Mouse (Mus musculus): ENCODE data around the gene Pafah2.

The Pafah2 gene

GRCm38 (mm10) chr4:134395977-134396825, at the start of gene Pafah2:
Pafah2 (plus strand) TSS chr4:134396320.
- DNase-seq (ENCODE audit: low spot score) = peak; percentile 72

DNA sequence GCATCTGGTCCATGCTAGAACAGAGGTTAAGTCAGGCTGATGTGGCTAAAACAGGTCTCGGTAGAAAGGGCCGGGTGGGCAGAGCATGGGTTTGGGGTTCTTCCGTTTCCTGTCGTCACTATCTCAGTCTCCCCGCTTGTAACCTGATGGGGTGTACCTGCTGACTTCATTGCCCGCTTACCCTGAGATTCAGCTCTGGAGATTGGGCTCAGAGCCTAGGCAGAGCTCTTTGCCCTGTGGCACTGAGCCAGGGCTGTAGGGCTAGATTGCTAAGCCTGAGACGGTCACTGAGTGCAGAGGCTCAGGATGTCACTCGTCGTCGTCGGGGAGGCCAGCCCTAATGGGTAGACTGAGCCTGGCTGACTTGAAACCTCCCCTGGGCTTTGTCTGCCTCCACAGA, 48.0 kb upstream of the Pafah2 start:
- DNase-seq (ENCODE audit: low spot score) = no peak

DNA sequence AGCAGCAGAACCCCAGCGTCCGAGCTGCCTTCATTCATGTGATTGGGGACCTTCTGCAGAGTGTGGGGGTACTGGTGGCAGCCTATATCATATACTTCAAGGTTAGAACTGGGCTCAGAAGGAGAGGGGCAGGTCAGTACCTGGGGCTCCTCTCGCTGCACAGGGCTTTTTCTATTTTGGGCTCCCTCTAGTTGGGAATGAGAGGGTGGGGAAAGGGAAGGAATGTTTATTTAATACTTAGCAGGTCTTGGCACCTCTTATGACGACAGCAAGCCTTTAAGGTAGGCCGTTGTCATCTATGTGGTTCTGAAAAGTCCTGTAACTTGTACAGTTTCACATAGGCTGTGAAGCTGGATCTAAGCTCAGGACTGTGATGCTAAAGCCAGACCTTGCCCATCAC, 47.6 kb upstream of the Pafah2 start:
- DNase-seq (ENCODE audit: low spot score) = no peak

GRCm38 (mm10) chr4:134349829-134350228, 46.3 kb upstream of the Pafah2 start:
- DNase-seq (ENCODE audit: low spot score) = no peak

DNA sequence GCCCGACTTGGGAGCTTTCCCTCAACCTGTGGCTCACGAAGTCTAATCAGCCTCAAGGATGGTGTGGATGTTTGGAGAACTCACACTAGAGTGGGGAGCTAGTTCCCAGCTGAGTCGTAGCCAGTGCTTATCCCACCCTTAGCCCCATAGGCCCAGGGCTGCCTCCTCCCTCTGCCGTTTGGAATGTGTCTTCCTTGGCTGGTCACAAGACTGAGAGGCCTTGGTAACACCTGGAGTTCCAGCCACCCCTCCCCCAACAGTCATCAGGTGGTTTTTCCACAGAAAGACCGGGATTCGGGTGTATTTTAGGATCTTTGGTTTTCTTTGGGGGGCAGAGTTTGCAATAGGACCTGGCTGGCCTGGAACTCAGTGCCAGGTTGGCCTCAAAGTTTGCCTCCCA, 45.5 kb upstream of the Pafah2 start:
- DNase-seq (ENCODE audit: low spot score) = no peak

DNA sequence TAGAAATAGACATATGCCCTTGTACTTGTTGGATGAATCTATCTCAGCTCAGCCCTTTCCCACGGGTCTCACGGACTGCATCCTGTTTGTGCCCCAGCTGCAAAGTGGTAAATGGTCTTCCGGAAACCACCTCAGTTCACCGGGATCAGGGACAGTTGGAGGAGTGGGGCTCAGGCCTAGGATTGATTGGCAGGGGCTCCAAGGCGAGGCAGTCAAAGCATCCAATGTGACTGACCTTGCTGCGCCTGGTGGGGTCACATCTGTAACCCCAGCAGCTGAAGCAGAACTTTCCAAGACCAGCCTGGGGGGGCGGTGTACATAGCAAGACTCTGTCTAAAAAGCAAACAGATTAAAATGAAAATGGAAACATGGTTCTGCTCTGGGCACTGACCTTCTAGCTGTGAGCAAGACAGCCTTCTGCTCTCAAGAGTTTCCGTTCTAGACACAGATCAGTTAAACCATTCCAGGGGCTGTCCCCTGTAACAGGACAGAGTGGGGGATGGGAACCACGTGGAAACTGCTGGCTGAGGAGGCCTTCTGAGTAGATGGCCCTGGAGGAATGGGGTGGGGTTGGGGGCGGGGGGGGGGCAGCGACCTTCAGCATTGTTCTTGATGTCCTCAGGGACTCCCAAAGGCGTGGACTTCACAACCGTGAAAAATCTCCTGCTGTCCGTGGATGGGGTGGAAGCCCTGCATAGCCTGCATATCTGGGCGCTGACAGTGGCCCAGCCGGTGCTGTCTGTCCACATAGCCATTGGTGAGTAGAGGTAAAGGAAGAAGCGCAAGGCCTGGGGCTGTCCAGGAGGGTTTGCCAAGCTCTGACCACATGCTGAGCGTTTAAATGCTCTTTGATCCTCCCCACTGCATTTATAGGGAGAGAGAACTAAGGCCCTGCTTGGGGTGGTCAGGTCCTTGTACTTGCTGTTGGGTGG, 44.5 kb upstream of the Pafah2 start:
- DNase-seq (ENCODE audit: low spot score) = no peak

GRCm38 (mm10) chr4:134352261-134352707, 43.8 kb upstream of the Pafah2 start:
- no peak for DNase-seq (ENCODE audit: low spot score)

- DNase-seq (ENCODE audit: low spot score) = no peak
Measured at GRCm38 (mm10) chr4:134352929-134353328, 43.2 kb upstream of the Pafah2 start.

- no peak for DNase-seq (ENCODE audit: low spot score)
Measured at GRCm38 (mm10) chr4:134353527-134354409, 42.4 kb upstream of the Pafah2 start.

- DNase-seq (ENCODE audit: low spot score) = no peak
Measured at GRCm38 (mm10) chr4:134355841-134356452, 40.2 kb upstream of the Pafah2 start.

DNA sequence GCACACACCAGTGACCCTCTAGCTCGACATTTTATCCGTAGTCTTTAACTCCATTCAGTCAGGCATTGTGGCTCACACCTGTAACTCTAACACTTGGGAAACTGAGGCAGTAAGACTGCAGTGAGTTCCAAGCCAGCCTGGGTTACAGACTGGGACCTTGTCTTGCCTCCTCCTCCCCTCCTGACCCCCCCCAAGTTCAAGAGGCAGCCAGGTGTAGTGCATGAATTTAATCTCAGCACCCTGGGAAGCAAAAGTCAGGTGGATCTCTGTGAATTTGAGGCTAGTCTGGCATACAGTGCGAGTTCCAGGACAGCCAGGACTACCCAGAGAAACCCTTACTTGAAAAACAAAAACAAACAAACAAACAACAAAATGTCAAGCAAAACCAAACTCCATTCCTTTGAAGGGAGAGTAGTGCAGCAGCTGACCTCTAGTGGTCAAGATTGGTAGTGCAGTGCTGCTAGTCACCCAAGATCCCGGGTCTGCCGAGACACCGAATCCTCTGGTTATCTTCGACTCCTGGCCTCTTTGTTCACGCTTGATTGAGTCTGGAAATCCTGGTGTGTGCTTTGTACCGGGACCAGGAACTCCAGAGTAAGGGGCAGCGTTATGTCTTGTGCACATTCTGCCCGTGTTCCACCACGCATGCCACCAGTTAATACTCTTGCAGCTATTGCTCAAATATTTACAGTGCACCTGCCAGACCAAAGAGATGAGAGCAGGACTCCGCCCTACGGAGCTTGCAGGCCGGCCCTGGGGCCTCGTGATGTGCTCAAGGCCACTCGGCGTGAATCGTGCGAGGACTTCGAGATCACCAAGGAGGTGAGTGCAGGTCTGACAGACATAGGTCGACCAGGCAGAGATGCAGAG, 39.3 kb upstream of the Pafah2 start:
- peak; percentile 44 for DNase-seq (ENCODE audit: low spot score)

GRCm38 (mm10) chr4:134357461-134357771, 38.7 kb upstream of the Pafah2 start:
- DNase-seq (ENCODE audit: low spot score) = no peak

GRCm38 (mm10) chr4:134359649-134360048, 36.5 kb upstream of the Pafah2 start:
- no peak for DNase-seq (ENCODE audit: low spot score)

GRCm38 (mm10) chr4:134361215-134361614, 34.9 kb upstream of the Pafah2 start:
- no peak for DNase-seq (ENCODE audit: low spot score)

DNA sequence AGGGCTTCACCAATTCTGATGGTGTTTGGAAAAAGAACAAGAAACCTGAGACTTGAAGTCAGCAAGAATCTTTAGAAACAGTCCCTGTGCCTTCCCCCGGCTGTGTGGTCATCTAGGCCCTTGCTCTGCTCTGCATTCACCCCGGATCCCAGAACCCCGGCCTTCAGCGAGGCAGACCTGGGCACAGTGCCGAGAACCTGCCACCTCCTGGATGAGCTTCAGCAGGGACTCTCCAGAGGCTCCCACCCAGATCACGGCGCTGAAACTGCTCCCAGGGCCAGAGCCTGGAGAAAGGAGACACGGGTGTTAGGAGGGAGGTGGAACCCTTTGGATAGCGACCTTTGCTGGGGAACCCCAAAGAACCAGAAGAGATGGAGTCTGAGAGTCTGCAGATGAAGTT, 34.0 kb upstream of the Pafah2 start:
- no peak for DNase-seq (ENCODE audit: low spot score)

- DNase-seq (ENCODE audit: low spot score) = peak; percentile 37
Measured at GRCm38 (mm10) chr4:134362586-134362985, 33.5 kb upstream of the Pafah2 start.

- DNase-seq (ENCODE audit: low spot score) = no peak
Measured at GRCm38 (mm10) chr4:134365280-134365679, 30.8 kb upstream of the Pafah2 start.

DNA sequence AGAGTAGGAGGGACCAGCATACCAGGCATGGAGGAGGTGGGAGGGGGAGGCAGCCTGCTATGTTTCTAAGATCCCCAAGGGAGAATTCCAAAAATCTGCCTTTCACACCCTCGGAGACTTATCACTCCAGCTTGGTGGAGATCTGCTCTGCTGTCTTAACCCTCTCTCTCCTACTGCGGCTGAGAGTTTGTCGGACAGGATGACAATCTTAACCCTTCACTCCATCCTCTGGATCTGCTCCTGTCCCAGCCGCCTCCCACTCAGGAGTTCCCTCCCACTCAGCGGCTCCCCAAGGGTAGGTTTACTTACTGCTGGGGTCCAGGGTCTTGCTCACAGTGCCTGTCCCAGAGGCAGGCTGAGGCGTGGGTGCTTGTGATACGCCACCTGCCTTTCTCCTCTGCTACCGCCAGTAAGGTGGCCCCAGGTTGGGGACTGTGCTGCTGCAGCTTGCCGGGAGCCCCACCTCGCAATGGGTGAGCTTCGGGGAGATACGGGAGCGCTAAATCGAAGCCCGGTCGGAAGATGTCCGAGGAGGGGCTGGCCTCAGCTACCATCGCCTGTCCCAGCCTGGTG, 25.4 kb upstream of the Pafah2 start:
- DNase-seq (ENCODE audit: low spot score) = no peak

DNA sequence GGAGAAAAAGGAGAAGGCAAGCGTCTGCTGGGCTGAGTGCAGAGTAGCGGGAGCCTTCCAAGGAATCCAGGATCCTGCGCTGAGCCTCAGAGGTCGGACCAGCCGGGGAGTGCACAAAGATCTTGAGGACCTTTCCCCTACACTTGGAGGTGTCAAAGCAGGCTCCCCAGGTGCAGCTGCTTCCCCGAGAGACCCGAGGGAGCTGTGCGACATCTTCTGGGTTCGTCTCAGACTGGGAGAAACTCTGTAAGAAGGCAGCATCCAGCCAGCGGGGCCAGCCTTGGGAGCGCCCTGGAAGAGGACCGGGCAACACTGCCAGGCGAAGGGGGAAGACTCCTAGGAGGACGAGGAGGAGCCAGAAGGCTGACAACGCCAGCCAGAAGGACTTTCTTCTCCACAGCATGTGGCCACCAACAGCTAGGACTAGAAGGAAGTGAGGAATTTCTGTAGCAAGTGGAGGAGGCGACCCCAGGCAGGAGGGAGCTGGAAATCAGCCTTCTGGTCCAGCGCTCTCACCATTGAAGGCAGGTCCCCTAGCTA, 24.7 kb upstream of the Pafah2 start:
- DNase-seq (ENCODE audit: low spot score) = no peak

DNA sequence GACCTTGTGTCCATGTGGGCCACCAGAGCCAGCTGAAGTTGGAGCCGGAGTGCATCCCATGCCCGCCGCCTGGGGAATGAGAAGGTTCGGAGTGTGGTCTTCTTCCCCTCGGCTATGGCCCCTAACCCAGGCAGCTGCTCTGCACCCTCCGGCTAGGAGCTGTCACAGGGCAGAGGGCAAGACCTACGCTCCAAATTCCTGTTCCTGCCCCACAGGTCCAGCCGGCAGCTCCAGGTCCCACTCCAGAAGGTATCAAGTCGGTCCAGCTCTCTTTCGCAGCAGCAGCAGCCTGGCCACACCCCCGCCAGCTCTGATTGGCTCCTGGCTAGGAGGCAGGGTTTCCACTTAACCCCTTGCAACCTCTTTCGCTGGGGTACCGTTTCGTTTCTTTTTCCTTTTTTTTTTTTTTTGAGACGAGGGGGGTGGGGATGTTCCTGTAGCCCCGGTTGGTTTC, 23.8 kb upstream of the Pafah2 start:
- no peak for DNase-seq (ENCODE audit: low spot score)

Data from spleen, adult 12 weeks (tissue).